Mouse (Mus musculus): ENCODE data around the gene Akap6.

DNA sequence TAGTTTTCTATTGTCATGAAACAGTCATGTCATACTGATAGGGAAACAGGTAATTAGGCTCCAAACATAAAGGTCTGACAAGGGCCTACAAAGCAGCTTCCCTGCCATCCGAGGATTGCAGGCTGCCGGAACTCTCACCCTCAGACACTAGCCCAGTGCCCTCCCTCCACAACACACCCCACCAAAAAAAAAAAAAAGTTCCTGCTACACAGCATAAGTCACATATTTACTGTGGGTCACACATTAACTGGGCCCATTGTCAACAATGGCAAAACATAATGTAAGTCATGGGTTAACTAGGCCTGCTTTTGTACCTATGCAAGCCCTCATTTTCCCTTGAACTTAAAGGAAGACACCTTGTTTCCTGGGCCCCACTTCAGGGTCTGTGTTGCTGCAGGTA lies 435.0 kb downstream of the Akap6 start:
- TF ChIP-seq POLR2A (IDR thresholded peaks at IDR 0.05; ENCODE audit: control insufficient read depth, extremely low read depth, insufficient read depth, low read length, poor library complexity), result no peak
- no peak for TF ChIP-seq CTCF (IDR thresholded peaks at IDR 0.05; ENCODE audit: borderline replicate concordance, control insufficient read depth, extremely low read depth, insufficient read depth, low read length, poor library complexity)

Measured in thymus, adult 2 months (tissue).